Mouse (Mus musculus) spleen, postnatal 36 days (tissue): ENCODE data around the gene Arhgef15.
A peak's percentile ranks its signal among the peaks of the same experiment; 100 is the strongest.
"Not testable (repeated sequence)": the region's sequence is repeated elsewhere in the genome, so short reads cannot be mapped to it uniquely, and the experiment has no call there.

Source experiments
- DNase-seq, 2 experiments: peaks; one replicate each; pipeline ENCODE4 v3.0.0; 2022; ENCODE audit warnings: low spot score in 2 of 2, mixed read lengths in 1 of 2

Arhgef15 gene

DNA sequence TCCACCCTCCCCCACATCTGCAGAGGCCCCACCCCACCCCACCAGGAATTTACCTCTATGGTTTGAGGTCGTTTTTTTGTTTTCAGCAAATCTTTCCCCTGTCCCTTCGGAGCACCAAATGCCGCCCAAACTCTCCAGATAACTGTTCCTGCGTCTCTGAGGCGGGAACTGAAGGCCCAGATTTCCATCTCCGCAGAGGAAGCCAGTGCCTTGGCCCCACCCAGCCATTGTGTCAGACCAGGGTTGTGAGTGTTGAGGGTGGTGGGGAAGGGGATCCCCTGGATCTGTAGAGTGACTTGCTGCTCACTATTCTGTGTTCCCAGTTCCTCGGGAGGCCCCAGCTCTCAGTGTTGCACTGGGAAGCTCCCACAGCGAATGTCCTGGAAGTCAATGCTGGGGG, at the start of gene Arhgef15:
Gene Arhgef15 (minus strand): TSS at position 173 of the 400 bp plus-strand sequence.
- DNase-seq = no peak

DNA sequence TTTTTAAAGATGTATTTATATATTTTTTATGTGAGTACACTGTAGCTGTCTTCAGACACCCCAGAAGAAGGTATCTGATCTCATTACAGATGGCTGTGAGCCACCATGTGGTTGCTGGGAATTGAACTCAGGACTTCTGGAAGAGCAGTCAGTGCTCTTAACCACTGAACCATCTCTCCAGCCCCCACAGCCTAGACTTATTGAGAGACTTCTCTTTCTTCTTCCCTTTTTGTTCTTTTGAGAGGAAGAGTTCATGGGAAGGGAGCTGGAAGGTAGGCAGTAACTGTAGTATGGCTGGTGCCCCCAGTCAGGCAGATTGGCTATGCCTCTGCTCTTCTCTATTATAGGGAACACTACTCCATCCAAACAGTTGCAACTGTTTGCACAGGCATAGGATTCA, 49.3 kb upstream of the Arhgef15 start:
- DNase-seq = not testable (repeated sequence)

DNA sequence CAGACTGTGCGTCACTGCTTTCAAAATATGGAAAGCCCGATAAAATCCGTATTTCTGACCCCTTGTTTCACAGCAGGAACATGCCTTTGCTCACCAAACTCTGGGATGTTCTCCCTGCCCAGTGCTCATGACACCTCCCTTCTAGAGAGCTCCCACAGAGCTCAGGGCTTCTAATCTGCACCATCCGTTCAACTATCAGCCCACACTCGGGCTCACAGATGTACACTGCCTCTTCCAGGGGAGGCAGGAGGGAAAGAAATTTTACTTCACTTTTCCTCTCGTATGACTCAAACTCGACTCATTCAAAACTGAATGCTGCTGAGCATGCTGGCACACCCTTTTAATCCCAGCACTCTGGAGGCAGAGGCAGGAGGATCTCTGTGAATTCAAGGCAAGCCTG, 47.9 kb upstream of the Arhgef15 start:
- DNase-seq = no peak

DNA sequence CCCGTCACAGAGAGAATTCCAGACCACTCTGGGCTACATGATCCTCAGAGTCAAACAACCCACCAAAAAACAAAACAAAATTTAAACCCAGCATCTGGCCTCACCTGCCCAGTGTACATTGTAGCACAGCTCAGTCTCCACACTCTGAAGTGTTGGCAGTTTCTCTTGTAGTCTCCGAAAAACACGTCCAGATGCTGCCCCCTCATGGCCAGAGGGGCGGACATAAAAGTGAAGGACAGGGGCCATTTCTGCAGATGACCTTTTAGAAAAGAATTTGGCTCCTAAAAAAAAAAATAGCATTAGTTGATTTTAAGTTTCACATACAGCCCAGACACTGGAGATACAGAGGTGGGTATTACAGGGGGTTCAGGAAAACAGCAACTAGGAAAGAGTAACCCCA, 46.3 kb upstream of the Arhgef15 start:
- DNase-seq = no peak

DNA sequence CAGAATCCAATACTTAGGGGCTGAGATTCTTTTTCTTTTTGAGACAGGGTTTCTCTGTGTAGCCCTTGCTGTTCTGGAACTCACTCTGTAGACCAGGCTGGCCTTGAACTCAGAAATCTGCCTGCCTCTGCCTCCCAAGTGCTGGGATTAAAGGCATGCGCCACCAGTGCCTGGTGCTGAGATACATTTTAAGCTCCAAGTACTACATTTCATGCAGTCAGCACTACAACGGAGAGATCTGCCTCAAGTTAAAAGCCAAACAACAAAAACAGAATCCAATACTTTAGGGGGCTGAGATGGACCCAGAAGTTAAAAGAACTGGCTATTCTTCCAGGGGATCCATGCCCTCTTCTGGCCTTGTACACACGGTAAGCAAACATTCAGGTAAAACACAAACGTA, 45.5 kb upstream of the Arhgef15 start:
- not testable (repeated sequence) for DNase-seq

DNA sequence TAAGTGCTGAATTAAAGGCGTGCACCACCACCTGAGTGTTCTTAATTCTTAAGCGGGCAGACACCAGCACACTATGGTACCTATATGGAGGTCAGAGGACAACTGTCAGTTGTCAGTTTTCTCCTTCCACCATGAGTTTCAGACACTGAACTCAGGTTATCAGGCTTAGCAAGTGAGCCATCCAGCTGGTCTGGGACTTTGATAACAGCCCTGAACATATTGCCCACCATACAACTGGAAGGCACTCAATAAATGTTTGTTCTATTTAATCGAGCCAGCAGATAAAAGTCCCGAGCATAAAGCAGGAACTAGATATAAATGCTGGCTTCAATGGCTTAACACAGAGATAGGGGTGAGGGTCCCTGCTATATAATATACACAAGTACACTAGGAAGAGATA, 39.8 kb upstream of the Arhgef15 start:
- DNase-seq = no peak

DNA sequence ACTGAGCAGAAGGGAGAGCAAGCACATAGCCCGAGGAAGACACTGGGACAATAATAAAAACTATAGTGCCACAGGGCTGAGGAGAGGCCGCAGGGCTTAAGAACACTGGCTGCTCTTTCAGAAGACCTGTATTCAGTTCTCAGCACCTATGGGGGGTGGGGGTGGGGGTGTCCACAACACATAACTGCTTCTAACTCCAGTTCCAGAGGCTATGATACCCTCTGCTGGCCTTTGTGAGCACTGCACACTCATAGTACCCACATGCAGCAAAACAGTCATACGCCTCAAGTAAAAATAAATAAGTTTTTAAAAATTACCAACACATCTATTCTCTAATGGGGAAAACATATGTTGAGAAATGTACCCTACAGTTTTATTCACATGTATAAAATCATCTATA, 37.1 kb upstream of the Arhgef15 start:
- DNase-seq = no peak

DNA sequence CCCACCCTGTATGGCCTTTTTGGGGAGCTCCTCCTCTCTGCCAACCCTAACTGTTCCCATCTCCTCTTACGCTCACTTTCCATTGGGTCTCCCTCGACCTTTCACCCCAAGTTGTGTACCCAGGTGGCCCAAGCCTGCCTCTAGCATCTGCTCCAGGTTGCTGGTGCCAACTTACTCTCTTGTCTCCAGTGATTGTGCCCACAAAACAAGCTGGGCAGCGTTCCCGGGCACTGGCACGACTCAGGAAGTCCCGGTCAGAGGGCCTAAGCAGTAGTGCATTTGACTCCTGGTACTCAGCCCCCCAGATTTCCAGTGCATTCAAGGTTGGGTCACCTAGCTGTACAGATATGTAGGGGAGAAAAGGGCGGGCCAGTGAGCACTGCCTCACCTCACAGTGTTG, 35.8 kb upstream of the Arhgef15 start:
- DNase-seq = no peak

DNA sequence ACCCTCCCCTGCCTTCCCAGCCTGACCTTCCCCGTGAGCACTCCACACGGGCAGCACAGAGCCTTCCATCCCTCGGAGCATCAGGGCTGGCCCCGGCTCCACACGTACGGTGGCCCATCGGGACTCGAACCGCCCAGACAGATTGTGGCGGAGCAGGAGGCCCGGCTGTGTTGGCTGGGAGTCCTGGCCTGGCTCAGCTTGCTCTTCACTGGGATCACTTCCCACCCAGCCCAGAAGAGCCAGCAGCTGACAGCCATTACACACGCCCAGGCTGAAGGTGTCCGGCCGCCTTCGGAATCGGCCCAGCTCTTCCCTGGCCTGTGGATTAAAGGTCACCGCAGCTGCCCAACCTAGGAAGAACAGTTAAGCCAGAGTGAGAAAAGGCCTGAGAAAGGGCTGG, 31.1 kb upstream of the Arhgef15 start:
- DNase-seq = no peak

DNA sequence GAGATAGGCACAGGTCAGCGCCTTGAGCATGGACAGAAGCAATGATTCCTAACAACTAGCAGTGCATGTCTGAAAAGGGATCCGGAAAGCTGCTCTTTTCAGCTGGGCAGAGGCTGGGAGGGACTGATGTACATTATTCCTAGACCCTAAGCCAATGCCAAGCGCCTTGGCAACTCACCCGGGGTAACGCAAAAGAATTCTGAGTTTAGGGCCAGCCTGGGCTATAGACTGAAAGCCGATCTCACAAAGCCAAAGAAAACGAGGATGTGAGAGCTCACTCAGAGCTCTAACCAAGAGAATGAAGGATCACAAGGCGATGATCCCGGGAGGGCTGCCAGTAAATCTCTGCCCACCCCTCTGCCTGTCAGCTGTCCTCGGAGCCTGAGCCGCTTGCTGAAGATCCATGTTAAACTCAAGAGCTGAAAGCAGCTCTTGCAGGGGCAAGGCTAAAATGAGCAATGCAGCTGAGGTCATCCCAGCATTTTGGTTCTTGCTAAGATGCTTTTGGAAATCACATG, 30.1 kb upstream of the Arhgef15 start:
- DNase-seq = no peak

DNA sequence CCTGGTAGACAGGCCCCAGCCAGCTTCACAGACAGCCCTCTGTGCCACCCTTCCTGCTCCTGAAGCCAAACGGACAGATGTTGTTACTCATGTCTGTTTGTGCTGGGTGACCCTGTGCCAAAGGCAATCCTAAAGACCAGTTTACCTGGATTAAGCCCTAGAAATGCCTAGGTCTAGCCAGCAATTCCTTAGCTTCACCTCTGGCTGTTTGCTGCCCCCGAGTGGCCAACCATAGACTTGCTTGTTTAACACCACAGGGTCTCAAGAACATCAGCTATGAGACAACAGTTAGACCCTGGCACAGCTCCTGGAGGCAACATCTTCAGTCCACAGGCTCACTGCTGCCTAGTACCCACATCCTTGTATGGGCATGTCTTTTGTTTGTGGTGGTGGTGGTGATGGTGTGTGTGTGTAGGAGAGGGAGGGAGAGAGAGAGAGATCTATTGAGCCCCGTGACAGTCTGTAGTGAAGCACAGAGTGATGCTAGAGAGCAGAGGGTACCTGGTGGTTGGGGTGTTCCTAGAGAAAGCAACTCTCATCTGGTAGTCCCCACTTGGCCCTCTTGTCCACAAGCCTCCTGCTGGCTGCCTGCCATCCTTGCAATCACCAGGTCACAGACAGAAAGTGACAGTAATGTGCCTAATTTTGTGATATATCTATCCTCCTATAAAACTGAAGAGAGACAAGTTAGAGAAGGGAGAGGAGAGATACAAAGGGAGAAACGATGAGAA, 25.5 kb upstream of the Arhgef15 start:
- DNase-seq = peak; percentile 54 to 64

DNA sequence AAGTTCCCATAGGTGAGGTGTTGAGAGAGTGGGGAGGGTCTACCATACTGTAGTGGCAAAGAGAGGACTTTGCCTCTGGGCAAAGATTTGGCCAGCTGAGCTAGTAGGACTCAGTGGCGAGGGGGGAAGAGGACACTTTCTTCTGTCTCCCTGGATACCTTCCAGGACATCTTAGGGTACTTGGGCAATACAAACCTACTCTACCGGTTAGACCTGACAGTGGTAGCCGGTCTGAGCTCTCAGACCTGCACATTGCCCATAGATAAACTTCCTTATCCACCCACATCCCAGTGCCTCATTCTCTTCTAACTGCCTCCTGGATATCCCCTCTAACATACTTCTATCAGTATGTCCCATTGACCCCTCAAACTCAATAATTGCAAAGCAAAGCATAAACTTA, 23.6 kb upstream of the Arhgef15 start:
- DNase-seq = no peak

DNA sequence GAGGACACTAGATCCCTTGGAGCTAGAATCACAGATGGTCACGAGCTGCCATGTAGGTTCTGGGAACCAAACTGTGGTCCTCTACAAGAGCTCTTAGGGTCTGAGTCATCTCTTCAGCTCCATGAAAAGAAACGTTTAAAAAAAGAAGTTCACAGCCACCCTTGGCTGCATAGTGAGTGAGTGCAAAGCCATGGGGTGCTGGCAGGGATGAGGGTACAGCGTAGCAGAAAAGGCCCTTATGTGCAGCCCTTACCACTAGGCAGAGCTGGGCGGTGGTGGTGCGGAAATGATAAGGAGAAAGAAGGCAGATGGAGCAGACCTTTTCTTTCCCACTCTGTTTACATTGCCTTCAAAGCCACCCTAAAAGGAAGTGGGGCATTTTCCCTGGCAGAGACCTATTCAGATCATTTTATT, 22.0 kb upstream of the Arhgef15 start:
- DNase-seq = no peak

DNA sequence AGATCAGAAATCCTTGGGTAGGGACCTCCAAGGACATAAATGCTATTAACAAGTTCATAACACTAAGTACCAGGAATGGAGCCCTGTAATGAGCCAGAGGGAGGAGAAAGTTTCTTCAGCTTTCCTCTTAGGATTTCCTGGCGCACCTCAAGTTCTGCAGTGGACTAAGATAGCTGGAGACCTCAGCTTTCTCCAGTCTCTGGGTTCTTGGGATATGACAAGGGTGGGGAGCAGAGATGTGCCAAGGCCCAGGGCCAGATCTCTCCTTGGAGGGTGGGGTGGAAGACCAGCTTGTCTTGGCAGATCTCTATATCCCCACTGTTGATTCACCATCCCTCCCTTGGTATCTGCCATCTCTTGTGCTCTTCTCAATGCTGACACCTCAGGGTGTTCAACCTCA, 18.3 kb upstream of the Arhgef15 start:
- no peak for DNase-seq

DNA sequence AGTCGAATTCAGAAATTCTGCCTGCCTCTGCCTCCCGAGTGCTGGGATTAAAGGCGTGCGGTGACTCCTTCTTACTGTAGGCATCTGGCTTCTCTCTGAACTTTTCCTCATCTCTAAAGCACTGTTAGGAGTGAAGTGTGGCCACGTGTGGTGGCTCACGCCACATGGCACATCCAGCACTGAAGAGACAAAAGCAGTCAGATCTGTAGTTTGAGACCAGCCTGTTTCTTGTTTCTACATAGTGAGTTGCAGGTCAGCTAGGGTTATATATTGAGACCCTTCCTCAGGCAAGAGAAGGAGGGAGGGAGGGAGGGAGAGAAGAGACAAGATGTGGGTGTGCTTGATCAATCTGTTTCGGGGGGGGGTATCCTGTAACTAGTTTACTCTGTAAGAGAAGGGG, 17.8 kb upstream of the Arhgef15 start, which contains the start of gene Rangrf:
Gene Rangrf (minus strand): TSS at position 101 of the 400 bp plus-strand sequence.
- no peak for DNase-seq

DNA sequence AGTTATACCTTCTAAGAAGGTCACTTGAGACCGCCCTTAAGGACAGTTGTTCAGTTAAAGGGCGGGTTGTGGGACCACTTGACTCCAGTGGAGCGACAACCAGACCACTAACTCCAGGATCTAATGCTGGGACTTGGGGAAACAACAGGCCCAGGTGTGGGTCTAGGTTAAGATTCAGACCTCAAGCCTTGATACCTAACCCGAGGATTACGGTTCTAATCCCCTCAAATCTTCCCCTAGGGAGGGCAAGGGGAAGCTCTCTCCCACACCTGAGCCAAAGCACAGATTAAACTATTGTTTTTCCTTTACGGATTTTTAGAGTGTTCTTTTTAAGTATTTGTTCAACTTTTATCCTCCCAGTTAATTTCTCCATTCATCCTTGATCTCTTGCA, 16.8 kb upstream of the Arhgef15 start:
- no peak for DNase-seq

DNA sequence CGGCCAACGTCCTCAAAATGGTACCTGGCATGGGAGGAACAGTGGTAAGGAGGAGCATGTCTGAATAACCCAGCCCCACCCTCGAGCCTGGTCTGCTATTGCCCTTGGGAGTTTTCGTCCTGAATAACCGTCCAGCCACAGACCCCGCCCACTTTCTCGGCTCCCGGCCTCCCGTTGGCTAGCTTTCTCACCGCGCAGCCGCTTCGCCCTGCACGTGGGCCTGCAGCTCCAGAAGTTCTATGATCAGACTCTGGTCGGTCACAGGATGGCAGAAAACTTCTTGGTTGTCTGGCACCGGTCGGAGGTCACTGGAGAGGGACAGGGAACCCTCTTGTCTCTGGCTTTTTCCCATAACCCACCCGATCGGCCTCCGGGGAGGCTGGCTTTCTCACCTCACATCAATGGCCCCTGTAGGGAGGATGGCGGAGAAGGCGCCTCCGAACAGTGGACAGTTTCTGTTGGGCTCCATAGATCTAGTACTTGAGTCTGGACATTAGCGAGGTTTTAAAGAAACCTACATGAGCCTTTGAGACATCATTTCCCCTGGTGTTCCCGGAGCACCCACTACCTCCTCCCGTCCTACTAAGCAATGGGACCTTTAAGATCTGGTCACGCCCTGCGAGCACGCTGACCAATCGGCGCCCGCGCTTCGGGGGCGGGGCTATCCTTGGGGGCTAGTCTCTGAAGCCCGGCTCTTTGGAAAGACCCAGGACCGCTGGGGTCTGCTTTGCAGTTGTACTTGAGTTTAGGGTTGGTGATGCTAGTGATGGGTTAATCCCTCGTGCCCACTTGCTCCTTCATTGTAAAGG, 16.2 kb upstream of the Arhgef15 start:
- DNase-seq = peak; percentile 67 to 73

DNA sequence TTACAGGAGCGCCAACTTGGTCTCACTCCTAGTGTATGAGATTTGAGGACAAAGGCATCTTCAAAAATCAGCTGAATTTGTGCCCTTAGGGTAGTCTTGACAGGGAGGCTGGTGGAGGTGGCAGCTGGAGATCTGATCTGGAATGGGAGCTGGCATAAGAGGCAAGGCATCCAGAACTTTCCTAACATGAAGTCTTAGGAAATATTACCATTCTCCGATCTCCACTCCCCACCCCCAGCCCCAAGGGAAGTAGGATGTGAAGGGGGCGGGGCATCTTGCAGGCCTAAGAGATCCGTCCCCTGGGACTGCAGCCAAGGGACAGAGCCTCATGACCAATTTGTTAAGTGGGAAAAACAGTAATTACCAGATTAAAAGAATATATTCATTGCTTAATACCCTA, 13.0 kb upstream of the Arhgef15 start:
- no peak for DNase-seq

DNA sequence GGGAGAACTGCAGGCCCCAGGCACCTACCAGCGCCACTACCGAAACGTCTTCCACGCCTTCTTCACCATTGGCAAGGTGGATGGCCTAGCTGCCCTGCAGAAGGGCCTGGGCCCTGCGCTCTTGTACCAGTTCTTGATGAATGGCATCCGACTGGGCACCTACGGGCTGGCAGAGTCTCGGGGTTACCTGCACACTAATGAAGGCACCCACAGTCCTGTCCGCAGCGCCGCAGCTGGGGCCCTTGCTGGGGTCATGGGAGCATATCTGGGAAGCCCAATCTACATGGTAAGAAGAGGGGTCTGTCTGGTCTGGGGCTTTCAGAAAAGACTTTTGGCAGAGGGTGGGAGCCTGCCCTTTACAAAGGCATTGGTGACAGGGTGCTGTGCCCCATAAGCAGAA, 11.5 kb upstream of the Arhgef15 start:
- no peak for DNase-seq

DNA sequence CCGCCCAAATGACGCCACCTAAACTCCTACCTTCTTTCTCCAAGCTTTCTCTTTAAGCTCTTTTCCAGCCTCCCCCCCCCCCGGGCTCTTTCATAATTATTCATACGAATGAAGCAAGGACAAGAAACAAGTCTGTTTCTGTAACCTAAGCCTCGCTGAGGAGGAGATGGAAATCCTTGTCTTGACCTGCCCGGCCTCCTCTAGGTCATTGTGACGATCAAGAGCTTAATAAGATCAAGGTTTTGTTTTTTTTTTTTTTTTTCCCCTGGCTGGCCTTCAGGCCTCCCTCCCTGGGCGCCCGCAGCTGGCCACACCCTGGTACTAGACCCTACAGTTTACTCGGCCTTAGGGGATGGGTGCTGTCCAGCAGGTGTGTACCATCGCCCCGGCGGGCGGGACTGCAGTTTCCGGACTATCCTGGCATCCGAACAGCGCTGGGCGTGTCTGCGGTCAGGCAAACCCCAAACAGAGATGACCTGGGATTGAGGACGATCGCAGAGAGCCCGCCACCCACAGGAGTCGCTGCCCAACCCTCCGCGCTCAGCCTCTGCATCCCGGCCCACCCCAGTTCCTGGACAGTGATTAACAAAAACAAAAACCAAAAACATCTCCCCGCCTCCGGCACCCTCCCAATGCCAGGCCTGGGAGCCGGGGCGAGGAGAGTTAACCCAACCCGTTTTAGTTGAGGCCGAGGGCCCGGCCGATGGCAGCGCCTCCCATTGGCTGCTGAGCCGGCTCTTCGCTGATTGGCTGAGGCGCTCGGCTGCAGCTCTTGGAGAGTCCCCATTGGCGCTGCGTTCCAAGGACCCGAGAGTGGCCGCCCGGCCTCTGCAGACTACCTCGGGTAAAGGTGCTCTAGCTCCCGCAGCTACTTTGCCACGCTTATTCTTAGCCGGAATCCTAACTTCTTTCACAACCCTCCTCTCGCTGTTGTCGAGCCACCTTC, 10.3 kb upstream of the Arhgef15 start, which contains the start of gene Slc25a35:
Gene Slc25a35 (plus strand): TSS at position 795 of the 946 bp plus-strand sequence.
- DNase-seq = peak; percentile 91

DNA sequence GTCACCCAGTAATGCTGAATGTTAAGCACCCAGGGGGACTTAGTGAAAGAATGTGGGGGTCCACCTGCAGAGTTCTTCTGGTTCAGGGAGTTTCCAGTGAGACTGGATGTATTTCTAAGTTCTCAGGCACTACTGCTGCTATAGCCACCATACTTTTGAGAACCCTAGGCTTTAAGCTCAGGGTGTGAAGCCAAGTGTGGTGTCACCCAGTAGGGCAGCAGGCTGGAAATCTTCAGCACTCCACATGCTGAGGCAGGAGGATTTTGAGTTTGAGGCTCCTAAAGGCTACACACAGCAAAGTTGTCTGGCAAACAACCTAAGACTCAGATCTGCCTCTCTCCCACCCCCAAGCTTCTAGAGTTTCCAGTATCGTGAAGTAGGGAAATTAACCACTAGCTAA, 9.3 kb upstream of the Arhgef15 start:
- no peak for DNase-seq

DNA sequence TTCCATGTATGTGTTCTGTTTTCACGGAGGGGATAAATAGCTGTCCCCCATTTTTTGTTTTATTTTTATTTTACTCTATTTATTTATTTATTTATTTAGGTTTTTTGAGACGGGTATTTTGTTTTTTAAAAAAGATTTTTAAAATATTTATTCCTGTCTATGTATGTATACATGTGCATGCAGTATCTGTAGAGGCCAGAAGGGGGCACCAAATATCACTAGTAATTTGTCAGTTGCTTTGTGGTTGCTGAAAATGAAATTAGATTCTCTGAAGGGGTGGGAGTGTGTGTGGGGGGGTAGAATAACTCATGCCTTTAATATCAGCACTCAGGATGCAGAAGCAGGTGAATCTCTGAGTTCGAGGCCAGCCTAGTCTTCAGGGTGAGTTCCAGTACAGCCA, 8.6 kb upstream of the Arhgef15 start:
- DNase-seq = peak; percentile 43 to 68
